Mouse (Mus musculus) CD4-positive helper T cell, adult 2 months (primary cell): ENCODE measurements around the gene Skint2.

Source experiments
- DNase-seq: peaks from one replicate; pipeline ENCODE4 v3.0.0-alpha.2; 2012; ENCODE audit warnings: low read depth, missing footprints, low spot score

Skint2 gene

GRCm38 (mm10) chr4:112556894-112557293, at the start of gene Skint2:
Skint2 (plus strand) TSS chr4:112557194.
- no peak for DNase-seq
